In genomic region chr9:56259790-56260494, GRCm38 (mm10) we compare ENCODE assay signal across 10 mouse cellular contexts.
A peak's percentile ranks its signal among the peaks of the same experiment; 100 is the strongest.
DNase-seq lines count a peak whose midpoint lies in the region; ATAC-seq and TF ChIP-seq lines count a peak whose summit lies in the region.
"Had no signal": no experiment of that assay in that cellular context is flagged by ENCODE, and none has a peak within 500 bp of the region (broad histone marks: within the 10 kb centered on the region; RNA-seq: fewer than 3 reads in every experiment).

No protein-coding gene starts in this region.

- no peaks in the 10 kb centered on the region; the same call in 1 of the 2 replicates for H3K36me3 ChIP-seq in lung, postnatal 0 days (ENCODE audit: insufficient read depth, low read length)
- H3K36me3 ChIP-seq in kidney, embryonic 16.5 days (ENCODE audit: insufficient read depth, low read length), result peaks cover 19% of the 10 kb centered on the region
- no peaks in the 10 kb centered on the region for H3K36me3 ChIP-seq in hindbrain, embryonic 12.5 days

- intact Hi-C loops in left cerebral cortex, postnatal 4 days (cut with DNase I), result loop anchor here (10.0 kb wide), 1 partner anchor 375 kb away; no protein-coding TSS in a partner anchor

- no peak overlapping the region for H3K4me3 ChIP-seq in lung, postnatal 0 days (ENCODE audit: low read depth, low read length)
- H3K4me3 ChIP-seq in kidney, embryonic 16.5 days (ENCODE audit: low read length), result no peak overlapping the region
- no peak overlapping the region for H3K4me3 ChIP-seq in hindbrain, embryonic 12.5 days

- H3K27ac ChIP-seq in lung, postnatal 0 days (ENCODE audit: low read length), result no peak overlapping the region
- no peak overlapping the region for H3K27ac ChIP-seq in kidney, embryonic 16.5 days (ENCODE audit: low read length)
- no peak overlapping the region for H3K27ac ChIP-seq in hindbrain, embryonic 12.5 days
- H3K27ac ChIP-seq: liver, embryonic 14.5 days had no signal

- no peak overlapping the region for H3K9ac ChIP-seq in lung, postnatal 0 days (replicated peaks; ENCODE audit: low read depth)
- H3K9ac ChIP-seq in kidney, embryonic 16.5 days (replicated peaks; ENCODE audit: low read length), result no peak overlapping the region
- no peak overlapping the region for H3K9ac ChIP-seq in hindbrain, embryonic 12.5 days
- H3K9ac ChIP-seq: liver, embryonic 14.5 days had no signal

- WGBS in lung, postnatal 0 days, result 63% methylated on average over 22 of the region's 22 CpGs
- WGBS in kidney, embryonic 16.5 days, result 74% methylated on average over 22 of the region's 22 CpGs
- 92% methylated on average over 22 of the region's 22 CpGs for WGBS in hindbrain, embryonic 12.5 days

- no peaks in the 10 kb centered on the region for H3K4me1 ChIP-seq in lung, postnatal 0 days (ENCODE audit: insufficient read depth, low read depth, low read length)
- H3K4me1 ChIP-seq in kidney, embryonic 16.5 days (ENCODE audit: insufficient read depth, low read length), result no peaks in the 10 kb centered on the region
- H3K4me1 ChIP-seq in hindbrain, embryonic 12.5 days, result no peaks in the 10 kb centered on the region

- peak; percentile 47 for ATAC-seq in lung, postnatal 0 days
- no peak for ATAC-seq in kidney, embryonic 16.5 days (ENCODE audit: low FRiP score, low TSS enrichment)
- no peak for ATAC-seq in hindbrain, embryonic 12.5 days (ENCODE audit: low FRiP score)

- peaks cover 5% of the 10 kb centered on the region for H3K9me3 ChIP-seq in lung, postnatal 0 days (ENCODE audit: low read length)
- H3K9me3 ChIP-seq in kidney, embryonic 16.5 days (ENCODE audit: low read length), result peaks cover 6% of the 10 kb centered on the region
- H3K9me3 ChIP-seq in hindbrain, embryonic 12.5 days (replicated peaks), result peaks cover 5% of the 10 kb centered on the region

- DNase-seq in adrenal gland, adult 2 months, result peak; percentile 46
- DNase-seq in adrenal gland, postnatal 25 days, result no peak
- DNase-seq in left cerebral cortex, postnatal 4 days, result peak; percentile 15
- no peak for DNase-seq in left cerebral cortex, adult 8-10 months (ENCODE audit: low spot score in 2 of 2)
- DNase-seq in heart, adult 9 months (ENCODE audit: low spot score in 2 of 2), result peak; percentile 76 to 79
- peak; percentile 59 for DNase-seq in lung, postnatal 0 days (ENCODE audit: low spot score)
- DNase-seq: kidney, postnatal 25 days had no signal

- no peak for TF ChIP-seq CTCF in lung, postnatal 0 days (IDR thresholded peaks at IDR 0.05)

- H3K27me3 ChIP-seq in lung, postnatal 0 days (replicated peaks; ENCODE audit: insufficient read depth, low read length), result no peaks in the 10 kb centered on the region
- H3K27me3 ChIP-seq in kidney, embryonic 16.5 days (ENCODE audit: insufficient read depth, low read length), result no peaks in the 10 kb centered on the region
- no peaks in the 10 kb centered on the region for H3K27me3 ChIP-seq in hindbrain, embryonic 12.5 days

- no peak overlapping the region for H3K4me2 ChIP-seq in lung, postnatal 0 days (replicated peaks; ENCODE audit: low read depth, low read length)
- no peak overlapping the region for H3K4me2 ChIP-seq in kidney, embryonic 16.5 days (replicated peaks; ENCODE audit: low read depth, low read length)
- H3K4me2 ChIP-seq in hindbrain, embryonic 12.5 days (replicated peaks), result no peak overlapping the region

- no peak for TF ChIP-seq EP300 in lung, postnatal 0 days (IDR thresholded peaks at IDR 0.05)

Comparison
In these comparisons a context has a peak if more than half of its experiments do, and no peak if none do; other contexts are left out.
1. DNase-seq: peak in adrenal gland, adult 2 months (single experiment), left cerebral cortex, postnatal 4 days (single experiment), heart, adult 9 months (2 of 2) and lung, postnatal 0 days (single experiment); none in adrenal gland, postnatal 25 days (single experiment) and left cerebral cortex, adult 8-10 months (0 of 2).